Mouse (Mus musculus) megakaryocyte, embryonic 14.5 days (primary cell): ENCODE results near the gene Dhrs3.

Experiments used
- FLI1 ChIP-seq: IDR thresholded peaks from 2 replicates; pipeline ENCODE4 v1.6.1; 2012; ENCODE audit warnings: low read length, inconsistent platforms, mixed read lengths
- GATA1 ChIP-seq: IDR thresholded peaks from 3 replicates; pipeline ENCODE4 v1.6.1; 2012; ENCODE audit warnings: mixed read lengths, low read length, inconsistent platforms, borderline replicate concordance

GRCm38 (mm10) chr4:144934501-144934900 lies 41.9 kb downstream of the Dhrs3 start:
- no peak for TF ChIP-seq GATA1
- TF ChIP-seq FLI1, result no peak
